Mouse (Mus musculus) gastrocnemius, adult 2 months (tissue): ENCODE results near the gene Zkscan14. TPM values are rescaled to one million over a fixed set of nuclear protein-coding genes. Genes with fewer than 3 reads are reported as not detected.
A peak's percentile ranks its signal among the peaks of the same experiment; 100 is the strongest.
"Not testable (repeated sequence)": the region's sequence is repeated elsewhere in the genome, so short reads cannot be mapped to it uniquely, and the experiment has no call there.

Source experiments
- DNase-seq: peaks from one replicate; pipeline ENCODE4 v3.0.0; 2022
- H3K27ac ChIP-seq: fragments of 200-600 bp; 2 replicates; pipeline ENCODE4 v1.8.1; 2022; ENCODE audit warnings: mild to moderate bottlenecking
- H3K4me3 ChIP-seq: fragments of 200-600 bp; 2 replicates; pipeline ENCODE4 v1.8.1; 2022; ENCODE audit warnings: mild to moderate bottlenecking, moderate library complexity
- CTCF ChIP-seq: fragments of 200-600 bp; IDR thresholded peaks from 2 replicates; pipeline ENCODE4 v1.8.1; 2022; ENCODE audit warnings: antibody characterized with exemption, mild to moderate bottlenecking, moderate library complexity
- intact Hi-C: fragments of 180-260 bp; cut with DNase I; formaldehyde crosslinking; loops from one replicate; pipeline ENCODE4 v1.15.1; 2025
- long read RNA-seq, 2 experiments: library from polyadenylated mRNA; stranded (forward); transcript quantifications; one replicate each; pipeline ENCODE4 v2.0.0; 2021
- total RNA-seq, 2 experiments: library from RNA; stranded (reverse); gene quantifications; 2 replicates each; pipeline ENCODE4 v1.2.3; 2021

Zkscan14 gene
- total RNA-seq, result 10 to 100 TPM in 1 of 2 experiments, 1 to 10 TPM in 1; 9.3 to 11.6 TPM
- long read RNA-seq, experiment 1, transcript Zkscan14-201 (3 exons, 1,967 nt), result major isoform, 16 of 21 reads
- long read RNA-seq, experiment 1, partial matches to known transcripts, result 2 of 21 reads
- long read RNA-seq, experiment 1, other reads (novel, unspliced or antisense), result 3 of 21 reads
- long read RNA-seq, experiment 2, transcript Zkscan14-201 (3 exons, 1,967 nt), result major isoform, 13 of 19 reads
- long read RNA-seq, experiment 2, partial matches to known transcripts, result 1 of 19 reads
- long read RNA-seq, experiment 2, other reads (novel, unspliced or antisense), result 4 of 19 reads

GRCm38 (mm10) chr5:145201321-145201991, at the start of gene Zkscan14:
Gene Zkscan14, minus strand, starts transcription at chr5:145201868.
- H3K27ac ChIP-seq, result peak within 1 kb of the TSS; percentile 97
- peak; percentile 86 for DNase-seq
- H3K4me3 ChIP-seq, result peak within 1 kb of the TSS; percentile 99
- intact Hi-C loops, result loop anchor here (5.0 kb wide), 1 partner anchor 34 kb away; the partner anchor contains the start of genes Cpsf4 and Ptcd1
- TF ChIP-seq CTCF, result no peak

DNA sequence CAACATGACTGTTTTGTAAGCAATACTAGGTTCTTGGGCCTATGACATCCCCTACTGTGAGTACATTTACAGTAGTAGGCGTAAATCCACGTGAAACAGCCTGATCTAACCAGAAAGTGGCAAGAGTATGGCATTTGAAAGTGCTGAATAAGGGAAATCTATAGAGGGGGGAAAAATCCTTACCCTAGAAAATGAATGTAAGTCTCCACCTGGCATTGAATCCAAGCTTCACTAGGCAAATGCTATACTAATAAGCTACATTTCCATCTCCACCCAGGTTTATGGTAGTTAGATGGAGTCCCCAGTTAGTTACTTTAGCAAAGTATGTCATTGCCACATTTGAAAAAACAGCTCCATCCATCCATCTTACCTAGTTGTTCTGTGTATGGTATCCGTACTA, 47.9 kb upstream of the Zkscan14 start:
- H3K4me3 ChIP-seq, result no peak overlapping the region
- no peak for TF ChIP-seq CTCF
- intact Hi-C loops, result no loop called here
- no peak overlapping the region for H3K27ac ChIP-seq
- DNase-seq, result no peak

GRCm38 (mm10) chr5:145234636-145235035, 33.0 kb upstream of the Zkscan14 start:
- DNase-seq, result no peak
- peak; percentile 58 for TF ChIP-seq CTCF
- no peak overlapping the region for H3K27ac ChIP-seq
- H3K4me3 ChIP-seq, result no peak overlapping the region
- intact Hi-C loops, result loop anchor here (10.0 kb wide), 1 partner anchor 150 kb away; the partner anchor contains the start of genes Arpc1a and Kpna7

DNA sequence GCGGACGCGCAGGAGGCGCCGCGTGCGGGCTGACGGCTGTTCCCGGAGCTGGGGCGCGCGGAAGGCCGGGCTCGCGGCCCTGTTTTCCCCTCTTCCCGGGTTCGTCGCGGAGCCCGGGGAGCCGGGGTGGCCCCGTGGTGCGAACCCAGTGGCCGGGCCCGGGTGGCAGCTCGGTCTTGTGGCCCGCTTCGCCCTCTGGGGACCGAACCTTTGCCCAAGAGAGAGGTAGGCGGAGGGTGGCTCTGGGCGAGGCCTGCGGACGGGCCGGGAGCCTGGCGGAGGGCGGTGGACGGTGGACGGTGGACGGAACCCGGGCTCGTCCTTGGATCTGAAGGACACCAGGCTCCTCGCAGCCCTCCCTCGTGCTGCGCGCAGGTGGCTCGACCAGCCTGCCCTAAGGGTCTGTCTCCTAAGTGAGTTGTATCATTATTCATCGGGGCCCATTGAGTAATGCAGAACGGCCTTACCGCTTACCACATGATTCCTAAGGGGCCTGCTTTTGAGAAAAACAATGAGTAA, 30.3 kb upstream of the Zkscan14 start:
- peak overlapping the region; percentile 93 for H3K4me3 ChIP-seq
- peak overlapping the region; percentile 98 for H3K27ac ChIP-seq
- no peak for TF ChIP-seq CTCF
- no peak for DNase-seq
- intact Hi-C loops, result loop anchor here (1.0 to 10.0 kb wide), 4 partner anchors 27 to 147 kb away; partner anchors contain the start of genes Arpc1a, Bud31, Kpna7 and Pdap1

GRCm38 (mm10) chr5:145231367-145231871, 29.8 kb upstream of the Zkscan14 start, which contains the start of gene Zfp655:
Gene Zfp655, plus strand, starts transcription at chr5:145231715.
- Histone ChIP-seq H3K4me3 (peak within 1 kb of the TSS; percentile 93), H3K27ac (peak within 1 kb of the TSS; percentile 98)
- DNase-seq, result peak; percentile 98
- intact Hi-C loops, result loop anchor here (1.0 to 10.0 kb wide), 4 partner anchors 27 to 147 kb away; partner anchors contain the start of genes Arpc1a, Bud31, Kpna7 and Pdap1
- TF ChIP-seq CTCF, result no peak

DNA sequence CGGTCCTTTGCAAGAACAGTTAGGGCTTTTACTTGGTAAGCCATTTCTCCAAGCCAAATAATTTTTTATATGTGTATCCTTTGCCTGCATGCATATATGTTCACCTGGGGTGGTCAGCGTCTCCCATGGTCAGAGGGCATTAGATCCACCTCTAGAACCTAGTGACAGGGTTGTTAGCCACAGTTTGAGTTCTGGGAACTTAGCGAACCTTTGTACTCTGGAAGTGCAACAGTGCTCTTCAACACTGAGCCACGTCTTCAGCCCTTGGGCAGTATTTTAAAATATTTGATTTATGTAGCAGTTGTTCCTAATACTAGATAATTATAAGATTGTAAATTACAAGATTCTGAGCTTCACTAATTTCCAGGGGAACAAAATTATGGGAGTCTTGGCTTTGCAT, 29.0 kb upstream of the Zkscan14 start:
- no peak for TF ChIP-seq CTCF
- no peak for DNase-seq
- peak overlapping the region; percentile 93 for H3K4me3 ChIP-seq
- intact Hi-C loops, result loop anchor here (1.0 to 10.0 kb wide), 4 partner anchors 26 to 146 kb away; partner anchors contain the start of genes Arpc1a, Bud31, Kpna7 and Pdap1
- peak overlapping the region; percentile 98 for H3K27ac ChIP-seq

- H3K4me3 ChIP-seq, H3K27ac ChIP-seq, intact Hi-C loops, DNase-seq: not testable (repeated sequence)
Measured at GRCm38 (mm10) chr5:145229283-145229682, 27.6 kb upstream of the Zkscan14 start.

- no peak overlapping the region for H3K4me3 ChIP-seq
- no peak for DNase-seq
- intact Hi-C loops, result no loop called here
- no peak for TF ChIP-seq CTCF
- H3K27ac ChIP-seq, result no peak overlapping the region
Measured at GRCm38 (mm10) chr5:145226453-145226852, 24.8 kb upstream of the Zkscan14 start.

DNA sequence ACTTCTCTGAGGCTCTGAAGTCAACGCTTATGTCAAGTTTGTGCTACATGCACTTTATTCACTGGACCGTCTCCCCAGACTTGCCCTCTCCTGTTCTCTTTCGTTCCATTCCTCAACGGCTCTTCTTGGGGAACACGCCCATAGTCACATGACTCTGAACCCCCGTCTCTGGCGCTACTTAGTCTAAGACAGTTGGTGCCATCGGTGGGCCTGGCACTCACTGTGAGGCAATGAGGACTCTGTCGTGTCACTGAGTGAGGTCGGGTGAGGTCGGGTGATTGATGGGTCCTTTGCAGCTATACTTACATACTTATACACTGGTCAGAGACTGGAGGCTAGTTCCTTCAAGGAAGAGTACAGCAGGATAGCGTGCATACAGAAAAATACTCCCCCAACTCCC, 21.7 kb upstream of the Zkscan14 start:
- TF ChIP-seq CTCF, result no peak
- intact Hi-C loops, result no loop called here
- Histone ChIP-seq H3K4me3 (no peak overlapping the region), H3K27ac (no peak overlapping the region)
- no peak for DNase-seq

DNA sequence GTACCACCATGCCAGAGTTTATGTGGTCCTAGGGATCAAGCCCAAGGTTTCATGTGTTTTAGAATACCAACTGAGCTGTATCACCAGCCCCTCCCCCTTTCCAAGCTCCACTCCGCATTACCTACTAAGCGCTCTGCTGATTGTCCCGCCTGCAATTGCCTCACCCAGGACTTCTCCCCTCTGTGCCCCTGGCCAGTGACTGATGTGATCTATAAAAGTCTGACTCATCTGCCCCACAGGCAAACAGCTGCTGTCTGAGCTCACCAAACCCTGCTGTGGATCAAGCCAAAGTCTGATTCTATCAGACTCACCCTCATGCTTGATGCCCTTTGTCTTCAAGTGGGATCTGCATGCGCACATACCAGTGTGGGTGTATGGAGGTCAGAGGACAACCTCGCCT, 21.2 kb upstream of the Zkscan14 start:
- intact Hi-C loops, result no loop called here
- no peak for DNase-seq
- no peak for TF ChIP-seq CTCF
- Histone ChIP-seq H3K27ac (no peak overlapping the region), H3K4me3 (no peak overlapping the region)

GRCm38 (mm10) chr5:145219981-145220380, 18.3 kb upstream of the Zkscan14 start:
- intact Hi-C loops, result no loop called here
- no peak overlapping the region for H3K27ac ChIP-seq
- no peak for DNase-seq
- no peak overlapping the region for H3K4me3 ChIP-seq
- TF ChIP-seq CTCF, result no peak

DNA sequence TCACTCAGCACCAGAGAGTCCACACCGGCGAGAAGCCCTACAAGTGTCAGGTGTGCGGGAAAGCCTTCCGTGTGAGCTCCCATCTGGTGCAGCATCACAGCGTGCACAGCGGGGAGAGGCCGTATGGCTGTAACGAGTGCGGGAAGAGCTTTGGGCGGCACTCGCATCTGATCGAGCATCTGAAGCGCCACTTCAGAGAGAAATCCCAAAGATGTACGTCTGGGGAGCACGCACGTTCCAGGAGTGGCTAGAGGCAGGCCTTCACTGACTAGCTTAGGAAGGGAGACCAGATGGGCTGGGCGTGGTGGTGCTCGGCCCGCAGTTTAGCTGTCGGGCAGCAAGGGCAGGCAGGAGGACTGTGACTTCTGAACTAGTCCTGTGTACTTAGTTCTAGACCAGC, 17.0 kb upstream of the Zkscan14 start:
- H3K4me3 ChIP-seq, result no peak overlapping the region
- DNase-seq, result no peak
- intact Hi-C loops, result no loop called here
- TF ChIP-seq CTCF, result no peak
- H3K27ac ChIP-seq, result no peak overlapping the region

DNA sequence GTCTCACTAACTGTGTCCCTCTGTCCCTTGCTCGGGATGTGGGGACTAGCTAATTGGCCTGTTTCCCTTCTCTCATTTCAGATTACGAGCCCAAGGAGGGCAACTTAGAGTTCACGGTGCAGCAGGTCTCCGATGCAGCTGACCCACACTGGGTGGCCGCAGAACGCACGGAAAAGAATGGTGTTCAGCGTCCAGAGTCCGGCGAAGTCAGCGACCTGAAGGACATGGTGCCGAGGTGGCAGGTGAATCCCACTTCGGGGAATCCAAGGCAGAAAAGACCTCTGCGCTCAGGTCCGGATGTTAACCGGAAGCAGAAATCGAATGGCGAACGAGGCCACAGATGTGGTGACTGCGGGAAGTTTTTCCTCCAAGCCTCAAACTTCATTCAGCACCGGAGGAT, 16.5 kb upstream of the Zkscan14 start:
- Histone ChIP-seq H3K4me3 (no peak overlapping the region), H3K27ac (no peak overlapping the region)
- intact Hi-C loops, result no loop called here
- TF ChIP-seq CTCF, result no peak
- DNase-seq, result no peak
